Mouse (Mus musculus) kidney, adult 2 months (tissue): Measurements from ENCODE around the gene Gm29427.

Experiments used
- CTCF ChIP-seq: fragments of 200-500 bp; conservative IDR thresholded peaks from 2 replicates; pipeline ENCODE4 v1.5.1; 2011; ENCODE audit warnings: low read depth, mild to moderate bottlenecking, control low read depth, low read length, moderate library complexity, mixed read lengths; ENCODE audit not compliant: insufficient read depth, insufficient read length
- POLR2A ChIP-seq: fragments of 200-500 bp; IDR thresholded peaks from one replicate; pipeline ENCODE4 v1.6.1; 2011; ENCODE audit warnings: low read depth, low read length, control low read depth

DNA sequence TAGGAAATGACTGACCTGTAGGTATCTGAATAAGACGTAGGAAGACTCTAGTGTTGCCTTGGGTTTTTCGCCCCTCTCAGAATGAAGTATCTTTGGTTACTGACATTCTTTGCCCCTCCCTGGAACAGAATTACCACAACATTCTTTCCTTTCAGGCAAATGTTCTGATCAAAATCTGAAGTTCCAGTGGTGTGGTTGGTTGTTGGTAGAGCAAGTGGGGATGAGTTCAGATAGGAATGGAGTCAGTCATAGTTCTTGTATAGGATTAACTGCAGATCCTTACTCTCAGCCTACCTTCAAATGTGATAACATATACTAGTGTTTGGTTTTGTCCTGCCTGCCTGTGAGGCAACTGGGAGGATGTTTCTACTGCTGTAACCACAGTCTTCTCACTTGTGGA is 86.1 kb downstream of the Gm29427 start, which contains the start of gene Zp3r:
- TF ChIP-seq CTCF: no peak
- TF ChIP-seq POLR2A: no peak
